Mouse (Mus musculus) midbrain, embryonic 14.5 days (tissue): ENCODE results near the gene Clec9a. TPM values are rescaled to one million over a fixed set of nuclear protein-coding genes. Genes with fewer than 3 reads are reported as not detected.

Experiments
- ATAC-seq: fragments of 200-750 bp; cut with Nextera tagmentation; 2 replicates; pipeline ENCODE4 v1.8.0; 2017; ENCODE audit warnings: moderate number of reproducible peaks, moderate library complexity; ENCODE audit not compliant: low FRiP score, low TSS enrichment
- DNase-seq: peaks from one replicate; pipeline ENCODE4 v3.0.0-alpha.2; 2015
- H3K27ac ChIP-seq: fragments of 300-500 bp; sonication (generic); replicated peaks from 2 replicates; pipeline ENCODE4 v1.5.1; 2014; ENCODE audit warnings: mild to moderate bottlenecking, low read depth, low read length, moderate library complexity
- H3K27me3 ChIP-seq: fragments of 300-500 bp; sonication (generic); 2 replicates; pipeline ENCODE4 v1.6.1; 2014; ENCODE audit warnings: low read length, control low read depth, mixed read lengths; ENCODE audit not compliant: control insufficient read depth, insufficient read depth
- H3K36me3 ChIP-seq: fragments of 300-500 bp; sonication (generic); 2 replicates; pipeline ENCODE4 v1.6.1; 2014; ENCODE audit warnings: low read length, control low read depth; ENCODE audit not compliant: control insufficient read depth, insufficient read depth
- H3K4me1 ChIP-seq: fragments of 300-500 bp; sonication (generic); 2 replicates; pipeline ENCODE4 v1.6.1; 2014; ENCODE audit warnings: mild to moderate bottlenecking, antibody characterized with exemption, low read length, control low read depth; ENCODE audit not compliant: control insufficient read depth, insufficient read depth
- H3K4me2 ChIP-seq: fragments of 300-500 bp; sonication (generic); 2 replicates; pipeline ENCODE4 v1.6.1; 2014; ENCODE audit warnings: mild to moderate bottlenecking, low read length, moderate library complexity
- H3K4me3 ChIP-seq: fragments of 300-500 bp; sonication (generic); replicated peaks from 2 replicates; pipeline ENCODE4 v1.5.1; 2014; ENCODE audit warnings: low read depth, low read length
- H3K9ac ChIP-seq: fragments of 300-500 bp; sonication (generic); replicated peaks from 2 replicates; pipeline ENCODE4 v1.6.1; 2014; ENCODE audit warnings: mild to moderate bottlenecking, low read length, moderate library complexity
- H3K9me3 ChIP-seq: fragments of 300-500 bp; sonication (generic); 2 replicates; pipeline ENCODE4 v1.6.1; 2016; ENCODE audit warnings: low read length, control low read depth, mixed read lengths; ENCODE audit not compliant: control insufficient read depth
- WGBS: fragments of 180-500 bp; shearing (Covaris S2); extraction: QIAGEN DNeasy Blood & Tissue Kit; methylation state at CpG from one replicate; pipeline ENCODE4 v1.1.7; 2014; 5-methylcytosine and 5-hydroxymethylcytosine counted together
- polyA plus RNA-seq: library from polyadenylated mRNA; unstranded; fragments of >200 nt; fragmentation: Nextera tagmentation; extraction: Ambion mirVana; gene quantifications from 2 replicates; pipeline ENCODE4 v1.2.1, GENCODE M21; 2014

Clec9a gene
- polyA plus RNA-seq, 1 experiment from 2014 or later: 0.37 TPM

DNA sequence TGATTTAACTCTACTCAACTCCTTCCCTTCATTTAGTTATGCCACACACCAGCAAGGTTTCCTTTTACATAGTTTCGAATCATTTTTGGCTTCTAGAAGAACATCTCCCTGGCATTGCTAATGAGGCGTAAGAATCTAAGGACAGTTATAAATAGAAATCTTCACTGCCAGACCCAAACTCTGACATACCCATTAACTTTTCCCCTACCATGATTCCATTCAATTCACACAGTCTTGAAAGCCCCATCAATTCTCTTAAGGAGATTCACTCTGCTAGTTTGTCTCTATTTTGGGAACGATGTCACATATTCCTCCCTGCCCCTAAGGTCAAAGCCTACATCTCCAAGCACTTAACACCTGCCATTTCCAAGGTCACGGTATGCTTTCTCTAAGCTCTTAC lies 23.7 kb upstream of the Clec9a start:
- no peaks in the 10 kb centered on the region for H3K4me1 ChIP-seq
- DNase-seq: no peak
- H3K4me2 ChIP-seq: no peak overlapping the region
- no peaks in the 10 kb centered on the region for H3K36me3 ChIP-seq
- WGBS: 77% methylated on average over 4 of the region's 4 CpGs
- no peak overlapping the region for H3K4me3 ChIP-seq
- no peaks in the 10 kb centered on the region for H3K9me3 ChIP-seq
- H3K9ac ChIP-seq: no peak overlapping the region
- H3K27me3 ChIP-seq: no peaks in the 10 kb centered on the region
- H3K27ac ChIP-seq: no peak overlapping the region
- ATAC-seq: no peak

GRCm38 (mm10) chr6:129385774-129386173 lies 22.9 kb upstream of the Clec9a start, which contains the start of gene Clec12b:
TSS of gene Clec12b (minus strand) at chr6:129385874.
- no peak for DNase-seq
- ATAC-seq: no peak
- Histone ChIP-seq H3K4me1 (no peaks in the 10 kb centered on the region), H3K36me3 (no peaks in the 10 kb centered on the region), H3K27ac (no peak within 1 kb of the TSS), H3K4me3 (no peak within 1 kb of the TSS), H3K4me2 (no peak within 1 kb of the TSS), H3K27me3 (no peaks in the 10 kb centered on the region), H3K9ac (no peak within 1 kb of the TSS), H3K9me3 (no peaks in the 10 kb centered on the region)
- 84% methylated on average over 2 of the region's 2 CpGs for WGBS

GRCm38 (mm10) chr6:129393087-129393720 lies 15.5 kb upstream of the Clec9a start:
- H3K9ac ChIP-seq: no peak overlapping the region
- no peaks in the 10 kb centered on the region for H3K36me3 ChIP-seq
- no peaks in the 10 kb centered on the region for H3K4me1 ChIP-seq
- DNase-seq (peak; percentile 72), ATAC-seq (no peak; the same call in 1 of the 2 replicates)
- no peak overlapping the region for H3K27ac ChIP-seq
- no peaks in the 10 kb centered on the region for H3K27me3 ChIP-seq
- H3K4me3 ChIP-seq: no peak overlapping the region
- H3K9me3 ChIP-seq: no peaks in the 10 kb centered on the region
- 32% methylated on average over 2 of the region's 2 CpGs for WGBS
- H3K4me2 ChIP-seq: no peak overlapping the region

DNA sequence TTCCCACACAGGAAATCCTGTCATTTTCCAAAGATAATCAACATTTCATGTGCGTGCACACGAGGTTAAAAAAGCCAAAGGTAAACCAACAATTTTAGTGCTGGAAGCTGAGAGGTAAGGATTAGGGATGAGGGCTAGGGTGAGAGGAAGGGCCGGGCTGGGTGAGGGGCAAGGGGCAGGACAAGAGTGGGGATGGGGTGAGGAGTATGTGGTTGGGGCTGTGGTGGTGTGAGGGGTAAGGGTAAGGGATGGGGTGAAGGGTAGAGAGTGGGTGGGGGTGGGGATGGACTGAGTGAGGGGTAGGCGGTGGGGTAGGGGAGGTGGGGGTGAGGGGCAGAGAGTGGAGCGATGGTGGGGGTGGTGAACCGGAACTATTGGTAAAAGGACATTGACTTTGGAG lies 14.9 kb upstream of the Clec9a start:
- no peaks in the 10 kb centered on the region for H3K27me3 ChIP-seq
- no peak overlapping the region for H3K27ac ChIP-seq
- DNase-seq (no peak), ATAC-seq (peak; percentile 46)
- 84% methylated on average over 6 of the region's 6 CpGs for WGBS
- no peaks in the 10 kb centered on the region for H3K4me1 ChIP-seq
- no peak overlapping the region for H3K9ac ChIP-seq
- H3K4me3 ChIP-seq: no peak overlapping the region
- no peaks in the 10 kb centered on the region for H3K9me3 ChIP-seq
- no peak overlapping the region for H3K4me2 ChIP-seq
- H3K36me3 ChIP-seq: no peaks in the 10 kb centered on the region

DNA sequence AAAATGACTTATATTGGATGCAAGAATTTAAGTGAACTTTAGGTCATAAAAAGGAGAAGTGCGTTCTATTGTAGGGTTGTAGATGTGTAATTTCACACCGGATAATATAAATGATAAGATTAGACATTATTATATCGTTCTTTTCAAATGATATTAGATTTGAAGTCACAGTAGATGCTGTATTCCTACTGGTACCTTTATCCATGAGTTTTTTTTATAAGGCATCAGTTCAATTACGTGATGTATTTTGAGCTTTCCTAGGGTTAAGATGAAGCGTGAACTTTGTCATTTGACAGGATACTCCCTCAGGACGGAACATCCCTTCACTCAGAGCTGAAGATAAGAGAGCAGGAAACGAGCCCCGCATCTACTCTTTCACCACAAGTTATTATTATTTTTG lies 11.7 kb upstream of the Clec9a start, which contains the start of gene Clec1b:
Clec1b (plus strand) TSS at position 301 of the 400 bp plus-strand sequence.
- H3K36me3 ChIP-seq: no peaks in the 10 kb centered on the region
- ATAC-seq (no peak), DNase-seq (no peak)
- no peak within 1 kb of the TSS for H3K4me2 ChIP-seq
- no peak within 1 kb of the TSS for H3K27ac ChIP-seq
- WGBS: 88% methylated on average over 8 of the region's 8 CpGs
- H3K27me3 ChIP-seq: no peaks in the 10 kb centered on the region
- no peaks in the 10 kb centered on the region for H3K9me3 ChIP-seq
- no peak within 1 kb of the TSS for H3K9ac ChIP-seq
- no peak within 1 kb of the TSS for H3K4me3 ChIP-seq
- H3K4me1 ChIP-seq: no peaks in the 10 kb centered on the region

DNA sequence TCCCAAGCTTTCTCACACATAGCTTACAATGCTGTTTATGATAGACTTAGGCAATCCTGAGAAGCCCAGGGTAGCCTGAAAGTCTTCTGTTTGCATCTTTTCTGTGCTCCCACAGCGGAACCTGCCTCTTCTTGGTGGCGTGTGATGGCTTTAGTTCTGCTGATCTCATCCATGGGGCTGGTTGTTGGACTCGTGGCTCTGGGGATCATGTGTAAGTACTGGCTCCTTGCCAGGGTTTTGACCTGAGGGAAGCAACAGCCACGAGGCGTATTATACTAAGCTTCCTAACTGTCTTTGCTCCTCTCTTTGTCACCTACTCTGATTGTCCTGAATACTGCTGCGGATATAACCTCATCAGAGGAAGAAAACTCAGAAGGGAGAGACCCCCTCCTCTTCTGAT lies 8.7 kb upstream of the Clec9a start:
- Histone ChIP-seq H3K9me3 (no peaks in the 10 kb centered on the region), H3K27ac (no peak overlapping the region), H3K27me3 (no peaks in the 10 kb centered on the region), H3K4me3 (no peak overlapping the region), H3K36me3 (no peaks in the 10 kb centered on the region), H3K9ac (no peak overlapping the region), H3K4me2 (no peak overlapping the region), H3K4me1 (no peaks in the 10 kb centered on the region)
- 63% methylated on average over 6 of the region's 6 CpGs for WGBS
- no peak for ATAC-seq
- no peak for DNase-seq

GRCm38 (mm10) chr6:129402404-129402803 lies 6.3 kb upstream of the Clec9a start:
- no peak overlapping the region for H3K27ac ChIP-seq
- no peaks in the 10 kb centered on the region for H3K36me3 ChIP-seq
- ATAC-seq: no peak
- no peak overlapping the region for H3K4me2 ChIP-seq
- no peak for DNase-seq
- no peaks in the 10 kb centered on the region for H3K9me3 ChIP-seq
- no peak overlapping the region for H3K9ac ChIP-seq
- no peaks in the 10 kb centered on the region for H3K4me1 ChIP-seq
- no peaks in the 10 kb centered on the region for H3K27me3 ChIP-seq
- 91% methylated on average over 2 of the region's 2 CpGs for WGBS
- H3K4me3 ChIP-seq: no peak overlapping the region

GRCm38 (mm10) chr6:129403391-129403790 lies 5.3 kb upstream of the Clec9a start:
- Histone ChIP-seq H3K4me3 (no peak overlapping the region), H3K9ac (no peak overlapping the region), H3K27ac (no peak overlapping the region), H3K27me3 (no peaks in the 10 kb centered on the region), H3K4me1 (no peaks in the 10 kb centered on the region), H3K36me3 (no peaks in the 10 kb centered on the region), H3K4me2 (no peak overlapping the region), H3K9me3 (no peaks in the 10 kb centered on the region)
- 29% methylated on average over 6 of the region's 6 CpGs for WGBS
- no peak for DNase-seq
- no peak for ATAC-seq

- H3K27me3 ChIP-seq: no peaks in the 10 kb centered on the region
- no peak overlapping the region for H3K4me2 ChIP-seq
- H3K27ac ChIP-seq: no peak overlapping the region
- ATAC-seq: no peak
- no peak for DNase-seq
- no peaks in the 10 kb centered on the region for H3K4me1 ChIP-seq
- no peak overlapping the region for H3K4me3 ChIP-seq
- no peak overlapping the region for H3K9ac ChIP-seq
- H3K36me3 ChIP-seq: no peaks in the 10 kb centered on the region
- H3K9me3 ChIP-seq: no peaks in the 10 kb centered on the region
Measured at GRCm38 (mm10) chr6:129405999-129406398, 2.7 kb upstream of the Clec9a start.
